Mouse (Mus musculus) heart, adult 2 months (tissue): ENCODE results near the gene Sox2. TPM values are rescaled to one million over a fixed set of nuclear protein-coding genes. Genes with fewer than 3 reads are reported as not detected.

ENCODE experiments used
- DNase-seq, 2 experiments: peaks; one replicate each; pipeline ENCODE4 v3.0.0; 2021
- H3K27ac ChIP-seq: fragments of 200-600 bp; 2 replicates; pipeline ENCODE4 v1.8.1; 2022
- H3K27me3 ChIP-seq: fragments of 200-500 bp; 2 replicates; pipeline ENCODE4 v1.6.1; 2012; ENCODE audit warnings: mild to moderate bottlenecking, low read length, inconsistent platforms, mixed read lengths; ENCODE audit not compliant: control insufficient read depth, insufficient read depth
- H3K36me3 ChIP-seq: fragments of 200-500 bp; 2 replicates; pipeline ENCODE4 v1.6.1; 2012; ENCODE audit warnings: low read length, inconsistent platforms; ENCODE audit not compliant: control insufficient read depth, insufficient read depth
- H3K4me1 ChIP-seq: fragments of 200-500 bp; 2 replicates; pipeline ENCODE4 v1.6.1; 2011; ENCODE audit warnings: low read length; ENCODE audit not compliant: control insufficient read depth, insufficient read depth
- H3K4me3 ChIP-seq: fragments of 200-600 bp; 2 replicates; pipeline ENCODE4 v1.8.1; 2022
- H3K79me2 ChIP-seq: fragments of 200-500 bp; replicated peaks from 2 replicates; pipeline ENCODE4 v1.6.1; 2012; ENCODE audit warnings: mild to moderate bottlenecking, inconsistent platforms, low read length, moderate library complexity, mixed read lengths; ENCODE audit not compliant: control insufficient read depth, insufficient read depth
- H3K9ac ChIP-seq: fragments of 200-500 bp; 2 replicates; pipeline ENCODE4 v1.6.1; 2012; ENCODE audit warnings: low read depth, mild to moderate bottlenecking, control low read depth, inconsistent platforms, low read length, mixed read lengths
- CTCF ChIP-seq: fragments of 200-600 bp; IDR thresholded peaks from 2 replicates; pipeline ENCODE4 v1.8.1; 2022; ENCODE audit warnings: antibody characterized with exemption, mild to moderate bottlenecking, moderate library complexity
- EP300 ChIP-seq: fragments of 200-500 bp; IDR thresholded peaks from 2 replicates; pipeline ENCODE4 v1.6.1; 2011; ENCODE audit warnings: low read depth, low read length, control low read depth; ENCODE audit not compliant: insufficient read depth
- POLR2A ChIP-seq: fragments of 200-500 bp; IDR thresholded peaks from 2 replicates; pipeline ENCODE4 v1.6.1; 2011; ENCODE audit warnings: mild to moderate bottlenecking, low read depth, low read length, control low read depth; ENCODE audit not compliant: insufficient read depth
- WGBS: fragments of 180-500 bp; shearing (Covaris S2); methylation state at CpG from one replicate; pipeline ENCODE4 v1.1.7; 2018; 5-methylcytosine and 5-hydroxymethylcytosine counted together
- intact Hi-C: fragments of 180-260 bp; cut with DNase I; formaldehyde crosslinking; loops from one replicate; pipeline ENCODE4 v1.15.1; 2025
- polyA plus RNA-seq: library from polyadenylated mRNA; depleted of rRNA; stranded (reverse); fragments of >200 nt; gene quantifications from 2 replicates; pipeline ENCODE4 v1.2.3, GENCODE M21; 2012
- total RNA-seq, 2 experiments: library from RNA; stranded (reverse); gene quantifications; 2 replicates each; pipeline ENCODE4 v1.2.3; 2021

Gene Sox2
- total and polyA plus RNA-seq, 3 experiments: 0.66 TPM; not detected in 2

- Histone ChIP-seq H3K4me3 (no peak overlapping the region), H3K9ac (no peak overlapping the region), H3K27ac (no peak overlapping the region), H3K4me1 (no peaks in the 10 kb centered on the region), H3K79me2 (no peaks in the 10 kb centered on the region), H3K36me3 (no peaks in the 10 kb centered on the region), H3K27me3 (peaks cover 25% of the 10 kb centered on the region)
- intact Hi-C loops: loop anchor here (10.0 kb wide), 1 partner anchor 406 kb away; no protein-coding TSS in a partner anchor
- WGBS: 10% methylated on average over 33 of the region's 33 CpGs
- TF ChIP-seq CTCF (peak; percentile 53), POLR2A (no peak)
- no peak for DNase-seq
Measured at GRCm38 (mm10) chr3:34640690-34641600, 9.3 kb upstream of the Sox2 start.

- peaks cover 23% of the 10 kb centered on the region for H3K27me3 ChIP-seq
- H3K4me3 ChIP-seq: no peak overlapping the region
- no peaks in the 10 kb centered on the region for H3K36me3 ChIP-seq
- TF ChIP-seq POLR2A (no peak), CTCF (no peak), EP300 (no peak)
- WGBS: 4% methylated on average over 38 of the region's 38 CpGs
- no peak for DNase-seq
- H3K9ac ChIP-seq: no peak overlapping the region
- no peaks in the 10 kb centered on the region for H3K4me1 ChIP-seq
- H3K79me2 ChIP-seq: no peaks in the 10 kb centered on the region
- H3K27ac ChIP-seq: no peak overlapping the region
- intact Hi-C loops: loop anchor here (10.0 kb wide), 1 partner anchor 407 kb away; no protein-coding TSS in a partner anchor
Measured at GRCm38 (mm10) chr3:34641756-34642497, 8.3 kb upstream of the Sox2 start.

GRCm38 (mm10) chr3:34642498-34642941 lies 7.7 kb upstream of the Sox2 start:
- no peak overlapping the region for H3K27ac ChIP-seq
- WGBS: 2% methylated on average over 20 of the region's 20 CpGs
- no peak overlapping the region for H3K9ac ChIP-seq
- peaks cover 23% of the 10 kb centered on the region for H3K27me3 ChIP-seq
- H3K4me1 ChIP-seq: no peaks in the 10 kb centered on the region
- H3K4me3 ChIP-seq: no peak overlapping the region
- H3K36me3 ChIP-seq: no peaks in the 10 kb centered on the region
- DNase-seq: no peak
- H3K79me2 ChIP-seq: no peaks in the 10 kb centered on the region
- TF ChIP-seq EP300 (no peak), POLR2A (no peak), CTCF (no peak)
- intact Hi-C loops: loop anchor here (10.0 kb wide), 1 partner anchor 408 kb away; no protein-coding TSS in a partner anchor

GRCm38 (mm10) chr3:34643067-34643466 lies 7.1 kb upstream of the Sox2 start:
- Histone ChIP-seq H3K27ac (no peak overlapping the region), H3K4me3 (no peak overlapping the region), H3K36me3 (no peaks in the 10 kb centered on the region), H3K27me3 (peaks cover 24% of the 10 kb centered on the region), H3K9ac (no peak overlapping the region), H3K4me1 (no peaks in the 10 kb centered on the region), H3K79me2 (no peaks in the 10 kb centered on the region)
- no peak for DNase-seq
- 16% methylated on average over 5 of the region's 5 CpGs for WGBS
- intact Hi-C loops: loop anchor here (10.0 kb wide), 1 partner anchor 408 kb away; no protein-coding TSS in a partner anchor
- no peak for TF ChIP-seq POLR2A
- no peak for TF ChIP-seq EP300
- no peak for TF ChIP-seq CTCF

- intact Hi-C loops: loop anchor here (10.0 kb wide), 1 partner anchor 409 kb away; no protein-coding TSS in a partner anchor
- WGBS: 8% methylated on average over 15 of the region's 15 CpGs
- H3K4me1 ChIP-seq: no peaks in the 10 kb centered on the region
- H3K27ac ChIP-seq: no peak overlapping the region
- no peak overlapping the region for H3K9ac ChIP-seq
- DNase-seq: no peak
- H3K79me2 ChIP-seq: no peaks in the 10 kb centered on the region
- H3K27me3 ChIP-seq: peaks cover 23% of the 10 kb centered on the region
- TF ChIP-seq POLR2A: no peak
- TF ChIP-seq CTCF: no peak
- no peak for TF ChIP-seq EP300
- no peak overlapping the region for H3K4me3 ChIP-seq
- H3K36me3 ChIP-seq: no peaks in the 10 kb centered on the region
Measured at GRCm38 (mm10) chr3:34643536-34644115, 6.6 kb upstream of the Sox2 start.
